Mouse (Mus musculus): ENCODE results near the gene Il5.

GRCm38 (mm10) chr11:53736771-53737572 is 16.4 kb downstream of the Il5 start:
- peak; percentile 40 for TF ChIP-seq CTCF (IDR thresholded peaks at IDR 0.05; ENCODE audit: control insufficient read depth, insufficient read depth, insufficient read length)
- TF ChIP-seq MAX (IDR thresholded peaks at IDR 0.05) = peak; percentile 57
- no peak for TF ChIP-seq MYOD1 (IDR thresholded peaks at IDR 0.05; ENCODE audit: control insufficient read depth, insufficient read length, low read depth)
- no peak for TF ChIP-seq USF1 (IDR thresholded peaks at IDR 0.05; ENCODE audit: low read depth)
- no peak for TF ChIP-seq CEBPB (IDR thresholded peaks at IDR 0.05; ENCODE audit: low read depth)

Data from C2C12 (cell line).